Mouse (Mus musculus): ENCODE data around the gene 7530416G11Rik. TPM values are rescaled to one million over a fixed set of nuclear protein-coding genes. Genes with fewer than 3 reads are reported as not detected.

The 7530416G11Rik gene
- polyA plus RNA-seq, 2 experiments: not detected

DNA sequence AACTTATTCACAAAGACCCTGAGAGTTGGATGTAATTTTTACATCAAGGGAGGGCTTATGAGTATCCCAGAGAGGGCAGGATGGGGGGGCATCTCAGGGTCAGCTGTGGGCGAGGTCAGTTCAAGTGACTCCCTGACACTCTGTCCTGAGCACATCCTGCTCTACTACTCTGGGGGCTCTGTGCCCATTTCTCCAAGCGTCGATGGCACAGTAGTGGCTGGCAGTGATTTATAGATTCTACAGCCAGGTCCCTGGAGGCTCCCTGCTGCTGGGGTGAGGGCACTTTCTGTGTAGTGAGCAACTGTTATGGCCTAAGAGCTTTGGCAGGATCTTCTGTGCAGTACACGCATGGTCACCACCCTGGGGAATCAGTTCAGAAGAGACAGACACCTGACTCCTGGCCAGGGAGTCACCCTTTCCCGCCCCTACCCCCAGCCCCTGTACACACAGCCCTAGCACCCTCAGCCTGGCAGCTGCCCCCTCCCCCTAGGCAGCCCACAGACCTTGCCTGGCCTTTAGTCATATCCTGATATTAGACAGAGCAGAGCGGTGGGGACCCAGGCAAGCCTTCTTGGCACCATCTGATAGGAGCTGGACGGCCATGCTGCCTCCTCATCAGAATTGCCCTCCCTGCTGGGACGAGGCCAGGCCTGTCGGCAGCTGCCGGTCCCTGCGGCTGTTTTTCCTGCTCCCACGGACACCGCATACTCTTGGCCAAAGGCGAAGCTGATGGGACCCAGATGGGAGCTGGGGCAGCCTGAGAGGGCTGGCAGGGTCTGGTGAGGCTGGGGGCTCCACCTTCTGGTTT is 2.3 kb upstream of the 7530416G11Rik start:
- DNase-seq (ENCODE audit: low read depth in 3 of 3, low spot score in 3 of 3): no peak
- WGBS (ENCODE audit: insufficient replicate concordance): 58% methylated on average over 14 of the region's 14 CpGs

DNA sequence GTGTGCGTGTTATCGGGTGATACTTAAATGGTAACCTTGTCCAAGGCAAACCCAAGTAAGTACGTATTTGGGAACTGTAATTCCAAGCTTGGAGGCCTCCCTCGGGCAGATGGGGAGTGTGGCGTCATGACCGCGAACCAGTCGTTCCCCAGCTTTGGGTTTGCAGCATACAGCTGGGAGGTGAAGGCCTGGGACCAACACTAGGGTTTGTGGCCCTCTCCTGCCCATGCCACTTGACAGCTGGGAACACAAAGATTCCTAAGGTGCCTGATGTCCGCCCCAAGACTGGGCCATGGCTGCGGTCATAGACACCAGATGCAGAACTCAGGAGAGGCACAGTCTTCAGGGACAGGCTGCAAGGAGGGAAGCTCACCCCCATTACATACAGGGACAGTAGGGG is 2.8 kb downstream of the 7530416G11Rik start:
- no peaks in the 10 kb centered on the region for H3K36me3 ChIP-seq (replicated peaks; ENCODE audit: control insufficient read depth, insufficient read depth, low read depth)
- H3K27me3 ChIP-seq (ENCODE audit: control insufficient read depth, insufficient read depth, low read length): no peaks in the 10 kb centered on the region
- no peaks in the 10 kb centered on the region for H3K9me3 ChIP-seq (ENCODE audit: control insufficient read depth, low read length)
- DNase-seq (ENCODE audit: low read depth in 3 of 3, low spot score in 3 of 3) (no peak), ATAC-seq (ENCODE audit: insufficient read depth) (no peak)
- H3K27ac ChIP-seq: no peak overlapping the region
- TF ChIP-seq EP300 (IDR thresholded peaks at IDR 0.05; ENCODE audit: low read depth): no peak
- TF ChIP-seq CTCF (IDR thresholded peaks at IDR 0.05; ENCODE audit: low read depth): no peak
- no peaks in the 10 kb centered on the region for H3K4me1 ChIP-seq (replicated peaks; ENCODE audit: control insufficient read depth in 2 of 2, insufficient read depth in 2 of 2, low read length in 1 of 2)
- 71% methylated on average over 10 of the region's 10 CpGs for WGBS (ENCODE audit: insufficient replicate concordance)
- H3K4me3 ChIP-seq (ENCODE audit: insufficient read depth in 1 of 2, low read depth in 2 of 2, low read length in 2 of 2): no peak overlapping the region
- no peak overlapping the region for H3K4me2 ChIP-seq (ENCODE audit: low read depth)
- H3K9ac ChIP-seq (replicated peaks): no peak overlapping the region

More for the DNA sequence above, 2.3 kb upstream of the 7530416G11Rik start:
- TF ChIP-seq EP300 (IDR thresholded peaks at IDR 0.05; ENCODE audit: low read depth): no peak
- no peak for TF ChIP-seq CTCF (IDR thresholded peaks at IDR 0.05; ENCODE audit: low read depth)
- H3K9ac ChIP-seq (replicated peaks): no peak overlapping the region
- H3K4me1 ChIP-seq (replicated peaks; ENCODE audit: control insufficient read depth in 2 of 2, insufficient read depth in 2 of 2, low read length in 1 of 2): no peaks in the 10 kb centered on the region
- H3K36me3 ChIP-seq (replicated peaks; ENCODE audit: control insufficient read depth, insufficient read depth, low read depth): no peaks in the 10 kb centered on the region
- no peak overlapping the region for H3K4me2 ChIP-seq (ENCODE audit: low read depth)
- no peaks in the 10 kb centered on the region for H3K9me3 ChIP-seq (ENCODE audit: control insufficient read depth, low read length)
- no peak for ATAC-seq (ENCODE audit: insufficient read depth)
- no peak overlapping the region for H3K27ac ChIP-seq
- no peaks in the 10 kb centered on the region for H3K27me3 ChIP-seq (ENCODE audit: control insufficient read depth, insufficient read depth, low read length)
- H3K4me3 ChIP-seq (ENCODE audit: insufficient read depth in 1 of 2, low read depth in 2 of 2, low read length in 2 of 2): no peak overlapping the region

DNA sequence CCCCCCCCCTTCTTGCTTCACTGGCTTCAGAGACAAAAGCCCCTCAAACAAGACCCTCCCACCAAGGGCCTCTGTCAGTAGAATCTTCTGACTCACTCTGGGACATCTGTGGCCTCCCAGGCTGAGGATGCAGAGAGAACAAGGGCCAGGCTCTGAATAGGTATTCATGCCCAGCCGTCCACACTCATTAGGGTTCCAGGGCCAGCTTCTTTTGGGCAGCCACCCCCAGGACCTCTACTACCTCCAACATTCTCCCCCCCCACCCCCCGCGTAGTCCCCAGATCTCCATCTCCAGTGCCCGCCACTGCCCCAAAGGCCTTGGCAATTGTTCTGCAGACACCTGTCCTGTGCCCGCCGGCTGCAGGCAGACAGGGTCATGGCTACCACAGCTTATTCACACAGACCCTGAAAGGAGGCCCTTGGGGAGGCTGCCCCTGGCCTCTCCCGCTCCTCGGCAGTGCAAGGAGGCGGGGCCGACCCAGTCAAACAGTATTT is 5.0 kb downstream of the 7530416G11Rik start:
- no peak overlapping the region for H3K4me3 ChIP-seq (ENCODE audit: insufficient read depth in 1 of 2, low read depth in 2 of 2, low read length in 2 of 2)
- ATAC-seq (ENCODE audit: insufficient read depth): no peak
- TF ChIP-seq CTCF (IDR thresholded peaks at IDR 0.05; ENCODE audit: low read depth): no peak
- no peak for TF ChIP-seq EP300 (IDR thresholded peaks at IDR 0.05; ENCODE audit: low read depth)
- 52% methylated on average over 10 of the region's 10 CpGs for WGBS (ENCODE audit: insufficient replicate concordance)
- H3K36me3 ChIP-seq (replicated peaks; ENCODE audit: control insufficient read depth, insufficient read depth, low read depth): no peaks in the 10 kb centered on the region
- H3K4me2 ChIP-seq (ENCODE audit: low read depth): no peak overlapping the region
- no peaks in the 10 kb centered on the region for H3K27me3 ChIP-seq (ENCODE audit: control insufficient read depth, insufficient read depth, low read length)
- H3K9me3 ChIP-seq (ENCODE audit: control insufficient read depth, low read length): no peaks in the 10 kb centered on the region
- no peaks in the 10 kb centered on the region for H3K4me1 ChIP-seq (replicated peaks; ENCODE audit: control insufficient read depth in 2 of 2, insufficient read depth in 2 of 2, low read length in 1 of 2)
- no peak for DNase-seq (ENCODE audit: low read depth in 3 of 3, low spot score in 3 of 3)
- H3K9ac ChIP-seq (replicated peaks): no peak overlapping the region
- H3K27ac ChIP-seq: no peak overlapping the region

DNA sequence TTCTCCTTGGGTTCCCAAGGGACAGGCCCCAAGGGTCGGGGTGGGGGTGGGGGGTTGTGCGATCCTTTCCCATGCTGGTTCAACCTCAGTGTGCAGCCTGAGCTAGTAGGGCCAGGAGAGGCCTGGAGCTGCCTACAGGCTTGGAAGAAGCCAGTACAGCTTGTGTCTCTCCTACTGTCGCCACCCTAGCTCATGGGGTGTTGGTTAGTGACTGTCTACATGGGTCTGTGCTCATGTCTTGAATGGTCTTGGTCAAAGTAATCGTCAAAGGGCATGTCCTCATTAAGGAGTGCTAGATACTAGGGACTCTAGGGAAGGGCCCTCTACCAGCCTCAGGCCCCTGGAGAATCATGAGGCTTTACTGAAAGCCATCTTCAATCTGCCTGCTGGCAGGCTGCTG is 5.5 kb downstream of the 7530416G11Rik start:
- no peak overlapping the region for H3K4me3 ChIP-seq (ENCODE audit: insufficient read depth in 1 of 2, low read depth in 2 of 2, low read length in 2 of 2)
- DNase-seq (ENCODE audit: low read depth in 3 of 3, low spot score in 3 of 3) (no peak), ATAC-seq (ENCODE audit: insufficient read depth) (no peak)
- H3K27me3 ChIP-seq (ENCODE audit: control insufficient read depth, insufficient read depth, low read length): no peaks in the 10 kb centered on the region
- no peak overlapping the region for H3K9ac ChIP-seq (replicated peaks)
- H3K36me3 ChIP-seq (replicated peaks; ENCODE audit: control insufficient read depth, insufficient read depth, low read depth): no peaks in the 10 kb centered on the region
- no peak overlapping the region for H3K4me2 ChIP-seq (ENCODE audit: low read depth)
- TF ChIP-seq EP300 (IDR thresholded peaks at IDR 0.05; ENCODE audit: low read depth) (no peak), CTCF (IDR thresholded peaks at IDR 0.05; ENCODE audit: low read depth) (no peak)
- no peaks in the 10 kb centered on the region for H3K4me1 ChIP-seq (replicated peaks; ENCODE audit: control insufficient read depth in 2 of 2, insufficient read depth in 2 of 2, low read length in 1 of 2)
- no peaks in the 10 kb centered on the region for H3K9me3 ChIP-seq (ENCODE audit: control insufficient read depth, low read length)
- no peak overlapping the region for H3K27ac ChIP-seq
- 68% methylated on average over 4 of the region's 4 CpGs for WGBS (ENCODE audit: insufficient replicate concordance)

DNA sequence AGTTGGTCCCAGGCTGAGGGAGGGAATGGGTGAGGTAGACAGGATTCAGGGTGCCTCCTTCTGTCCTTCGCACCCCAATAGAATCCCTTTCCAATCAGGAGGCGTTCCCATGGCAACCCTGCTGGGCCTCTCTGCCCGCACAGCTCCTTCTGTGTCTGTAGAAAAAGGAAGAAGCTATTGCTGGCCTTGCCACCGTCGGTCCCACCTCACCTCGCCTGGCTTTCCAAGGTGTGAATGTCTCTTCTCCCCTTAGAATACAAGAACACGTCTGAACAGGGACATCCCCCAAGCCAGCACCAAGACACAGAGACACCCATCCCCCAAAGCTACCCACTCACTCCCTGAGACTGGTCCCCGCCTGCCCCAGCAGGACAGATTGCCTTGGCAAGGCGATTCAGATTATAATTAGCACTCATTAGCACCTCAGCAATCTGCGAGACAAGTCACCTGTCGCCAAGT is 8.8 kb downstream of the 7530416G11Rik start:
- TF ChIP-seq CTCF (IDR thresholded peaks at IDR 0.05; ENCODE audit: low read depth) (no peak), EP300 (IDR thresholded peaks at IDR 0.05; ENCODE audit: low read depth) (no peak)
- WGBS (ENCODE audit: insufficient replicate concordance): 7% methylated on average over 11 of the region's 11 CpGs
- no peak overlapping the region for H3K4me3 ChIP-seq (ENCODE audit: insufficient read depth in 1 of 2, low read depth in 2 of 2, low read length in 2 of 2)
- H3K9ac ChIP-seq (replicated peaks): no peak overlapping the region
- ATAC-seq (ENCODE audit: insufficient read depth) (no peak), DNase-seq (ENCODE audit: low read depth in 3 of 3, low spot score in 3 of 3) (no peak)
- no peaks in the 10 kb centered on the region for H3K4me1 ChIP-seq (replicated peaks; ENCODE audit: control insufficient read depth in 2 of 2, insufficient read depth in 2 of 2, low read length in 1 of 2)
- H3K9me3 ChIP-seq (ENCODE audit: control insufficient read depth, low read length): no peaks in the 10 kb centered on the region
- no peak overlapping the region for H3K4me2 ChIP-seq (ENCODE audit: low read depth)
- H3K36me3 ChIP-seq (replicated peaks; ENCODE audit: control insufficient read depth, insufficient read depth, low read depth): no peaks in the 10 kb centered on the region
- H3K27ac ChIP-seq: no peak overlapping the region
- H3K27me3 ChIP-seq (ENCODE audit: control insufficient read depth, insufficient read depth, low read length): no peaks in the 10 kb centered on the region
